Mouse (Mus musculus) ES-Bruce4 (cell line): ENCODE results near the gene Fuz. TPM values are rescaled to one million over a fixed set of nuclear protein-coding genes. Genes with fewer than 3 reads are reported as not detected.

Experiments used
- H3K27ac ChIP-seq: 2 replicates; pipeline ENCODE4 v1.5.1; 2012; ENCODE audit warnings: low read length, inconsistent platforms; ENCODE audit not compliant: insufficient read depth
- H3K27me3 ChIP-seq: 2 replicates; pipeline ENCODE4 v1.6.1; 2012; ENCODE audit warnings: mild to moderate bottlenecking, low read length, inconsistent platforms; ENCODE audit not compliant: control insufficient read depth, poor library complexity, insufficient read depth, severe bottlenecking
- H3K36me3 ChIP-seq: 2 replicates; pipeline ENCODE4 v1.6.1; 2012; ENCODE audit warnings: inconsistent platforms, mild to moderate bottlenecking, low read length, moderate library complexity; ENCODE audit not compliant: control insufficient read depth, poor library complexity, insufficient read depth, severe bottlenecking
- H3K4me1 ChIP-seq: one replicate; pipeline ENCODE4 v1.8.1; 2011; ENCODE audit warnings: low read length; ENCODE audit not compliant: control insufficient read depth, insufficient read depth
- H3K4me3 ChIP-seq: 2 replicates; pipeline ENCODE4 v1.5.1; 2011; ENCODE audit warnings: low read depth, mild to moderate bottlenecking, low read length
- H3K9ac ChIP-seq: 2 replicates; pipeline ENCODE4 v1.6.1; 2012; ENCODE audit warnings: low read depth, mild to moderate bottlenecking, inconsistent platforms; ENCODE audit not compliant: poor library complexity, severe bottlenecking
- H3K9me3 ChIP-seq: replicated peaks from 2 replicates; pipeline ENCODE4 v1.6.1; 2012; ENCODE audit warnings: mild to moderate bottlenecking, low read length, inconsistent platforms; ENCODE audit not compliant: control insufficient read depth, poor library complexity, insufficient read depth, severe bottlenecking
- CTCF ChIP-seq: IDR thresholded peaks from one replicate; pipeline ENCODE4 v1.8.1; 2011; ENCODE audit warnings: low read depth, low read length
- EP300 ChIP-seq: IDR thresholded peaks from 2 replicates; pipeline ENCODE4 v1.6.1; 2011; ENCODE audit warnings: low read depth, low read length; ENCODE audit not compliant: insufficient read depth
- POLR2A ChIP-seq: IDR thresholded peaks from one replicate; pipeline ENCODE4 v1.8.1; 2011; ENCODE audit warnings: low read length; ENCODE audit not compliant: insufficient read depth
- polyA plus RNA-seq: library from polyadenylated mRNA; stranded (reverse); fragments of >200 nt; gene quantifications from 2 replicates; pipeline ENCODE4 v1.2.4, GENCODE M21; 2011; ENCODE audit warnings: low read depth; ENCODE audit not compliant: missing spikeins, insufficient read depth, insufficient read length

The Fuz gene
- polyA plus RNA-seq, 1 experiment: 15.5 TPM

DNA sequence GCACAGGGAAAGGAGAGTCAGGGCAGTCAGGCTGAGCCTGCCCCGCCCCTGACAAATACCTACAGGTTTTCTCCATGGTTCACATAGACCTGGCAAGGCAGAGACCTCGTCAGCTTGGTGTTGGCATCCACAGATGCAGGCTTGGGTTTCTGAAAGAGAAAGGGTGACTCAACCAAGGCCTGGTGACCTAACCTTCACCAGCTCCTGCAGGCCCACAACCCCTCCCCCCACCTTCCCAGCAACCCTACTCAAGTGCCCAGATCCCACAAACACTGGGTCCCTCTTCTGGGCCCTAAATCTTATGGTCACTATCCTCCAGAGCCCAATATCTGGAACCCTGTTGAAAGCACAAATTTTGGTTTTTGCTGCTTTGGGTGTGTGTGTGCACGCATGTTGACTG lies 12.8 kb upstream of the Fuz start:
- H3K36me3 ChIP-seq: peaks cover 24% of the 10 kb centered on the region
- no peak overlapping the region for H3K27ac ChIP-seq
- H3K4me1 ChIP-seq: no peaks in the 10 kb centered on the region
- no peak overlapping the region for H3K4me3 ChIP-seq
- TF ChIP-seq EP300: no peak
- no peak for TF ChIP-seq CTCF
- no peak for TF ChIP-seq POLR2A
- H3K9me3 ChIP-seq: no peaks in the 10 kb centered on the region
- no peaks in the 10 kb centered on the region for H3K27me3 ChIP-seq
- no peak overlapping the region for H3K9ac ChIP-seq

DNA sequence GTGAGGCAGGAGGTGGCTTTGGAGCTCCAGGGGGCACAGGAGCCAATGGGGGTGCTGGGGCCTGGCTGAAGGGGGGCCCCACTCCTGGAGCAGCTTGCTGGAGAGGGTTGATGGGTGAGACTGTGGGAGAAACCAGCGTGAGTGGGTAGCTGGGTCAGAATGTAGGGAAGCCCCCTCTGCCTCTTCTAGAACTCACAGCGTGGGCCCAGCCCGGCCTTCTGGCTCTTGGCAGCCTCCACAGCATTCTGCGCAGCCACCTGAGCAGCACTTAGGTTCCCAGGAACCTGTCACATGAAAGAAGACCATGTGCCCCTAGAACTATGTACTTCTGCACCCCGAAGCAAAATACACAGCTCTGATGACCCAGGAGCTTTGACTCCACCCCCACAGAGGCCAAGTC lies 11.2 kb upstream of the Fuz start:
- Histone ChIP-seq H3K27ac (no peak overlapping the region), H3K4me3 (no peak overlapping the region), H3K4me1 (no peaks in the 10 kb centered on the region), H3K9ac (no peak overlapping the region), H3K36me3 (peaks cover 32% of the 10 kb centered on the region), H3K27me3 (no peaks in the 10 kb centered on the region), H3K9me3 (no peaks in the 10 kb centered on the region)
- TF ChIP-seq CTCF: no peak

DNA sequence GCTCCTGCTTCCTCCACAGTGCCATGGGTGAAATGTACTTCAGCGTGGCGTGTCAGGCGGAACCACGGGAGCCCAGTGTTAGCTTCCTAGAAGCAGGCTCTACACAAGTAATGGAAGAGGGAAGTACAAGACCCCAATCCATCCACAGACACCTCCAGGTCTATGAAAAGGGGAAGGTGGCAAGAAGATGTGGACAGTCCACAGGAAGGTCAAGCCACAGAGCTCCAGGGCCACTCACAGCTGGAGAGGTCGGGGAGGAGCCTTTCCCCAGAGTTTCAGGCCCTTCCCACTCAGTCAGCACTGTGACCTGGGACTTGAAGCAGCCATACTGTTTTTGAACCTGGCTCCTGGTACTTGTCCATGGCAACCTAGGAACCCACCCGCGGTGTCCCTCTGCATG lies 8.9 kb upstream of the Fuz start:
- Histone ChIP-seq H3K4me1 (peaks cover 3% of the 10 kb centered on the region), H3K9ac (no peak overlapping the region), H3K27me3 (no peaks in the 10 kb centered on the region), H3K36me3 (peaks cover 24% of the 10 kb centered on the region), H3K4me3 (no peak overlapping the region), H3K27ac (no peak overlapping the region), H3K9me3 (no peaks in the 10 kb centered on the region)
- TF ChIP-seq CTCF (no peak), EP300 (no peak), POLR2A (no peak)

DNA sequence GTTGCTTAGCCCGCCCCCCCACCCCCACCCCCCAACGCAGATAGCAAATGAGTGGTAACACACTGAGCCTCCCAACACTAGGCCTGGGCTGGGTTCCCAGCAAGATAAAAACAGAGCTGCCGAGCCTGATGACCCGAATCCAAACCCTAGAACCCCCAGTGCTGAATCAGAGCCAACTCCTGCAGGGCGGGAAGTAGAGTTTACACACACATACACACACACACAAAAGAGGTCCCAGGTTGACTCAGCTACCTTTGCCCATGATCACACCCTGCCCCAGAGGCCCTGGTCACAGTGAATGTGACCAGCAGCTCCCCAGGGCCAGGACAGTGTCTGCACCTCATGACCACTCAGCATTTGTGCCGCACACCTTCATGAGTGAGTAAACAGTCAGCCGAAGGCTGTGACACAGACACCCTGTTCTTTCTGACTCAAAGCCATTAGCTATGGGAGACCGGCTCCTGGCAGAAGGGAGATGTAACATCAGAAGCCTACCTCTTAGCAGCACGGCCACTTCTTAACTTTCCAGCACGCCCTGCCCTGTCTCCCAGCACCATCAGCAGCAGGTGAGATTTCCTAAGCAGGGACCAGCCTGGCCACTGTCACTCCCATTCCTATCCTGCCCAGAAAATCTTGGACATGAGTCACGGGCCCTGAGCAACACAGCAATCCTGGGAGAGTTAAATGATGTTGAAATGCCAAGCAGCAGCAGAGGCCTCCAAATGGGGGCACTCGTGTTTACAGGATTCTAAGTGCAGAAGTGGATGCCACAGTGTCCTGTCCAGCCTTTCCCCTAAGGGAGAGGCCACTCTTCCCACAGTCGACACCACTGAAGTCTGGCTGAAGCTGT lies 7.4 kb upstream of the Fuz start:
- Histone ChIP-seq H3K4me3 (no peak overlapping the region), H3K36me3 (peaks cover 15% of the 10 kb centered on the region), H3K4me1 (peaks cover 3% of the 10 kb centered on the region)

DNA sequence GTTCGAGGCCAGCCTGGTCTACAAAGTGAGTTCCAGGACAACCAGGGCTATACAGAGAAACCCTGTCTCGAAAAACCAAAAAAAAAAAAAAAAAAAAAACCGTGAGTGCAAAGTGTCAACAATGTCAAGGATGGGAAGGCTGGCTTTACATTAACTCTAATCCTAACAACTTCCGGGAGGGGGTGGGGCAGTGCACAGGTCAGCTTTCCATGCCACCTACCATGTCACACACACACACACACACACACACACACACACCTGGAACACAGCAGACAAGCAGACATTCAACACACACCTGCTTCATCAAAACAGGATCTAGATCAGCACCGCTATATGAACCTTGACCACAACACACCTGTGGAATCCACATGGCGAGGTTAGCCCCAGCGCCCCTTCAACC lies 5.7 kb upstream of the Fuz start:
- Histone ChIP-seq H3K9ac (no peak overlapping the region), H3K27ac (no peak overlapping the region), H3K9me3 (no peaks in the 10 kb centered on the region), H3K4me3 (no peak overlapping the region), H3K4me1 (peaks cover 3% of the 10 kb centered on the region), H3K27me3 (no peaks in the 10 kb centered on the region), H3K36me3 (peaks cover 10% of the 10 kb centered on the region)
- TF ChIP-seq EP300 (no peak), POLR2A (no peak), CTCF (no peak)

More for the DNA sequence above, 7.4 kb upstream of the Fuz start:
- TF ChIP-seq CTCF (no peak), EP300 (no peak), POLR2A (no peak)
- no peak overlapping the region for H3K9ac ChIP-seq
- no peaks in the 10 kb centered on the region for H3K27me3 ChIP-seq
- no peaks in the 10 kb centered on the region for H3K9me3 ChIP-seq
- H3K27ac ChIP-seq: no peak overlapping the region

DNA sequence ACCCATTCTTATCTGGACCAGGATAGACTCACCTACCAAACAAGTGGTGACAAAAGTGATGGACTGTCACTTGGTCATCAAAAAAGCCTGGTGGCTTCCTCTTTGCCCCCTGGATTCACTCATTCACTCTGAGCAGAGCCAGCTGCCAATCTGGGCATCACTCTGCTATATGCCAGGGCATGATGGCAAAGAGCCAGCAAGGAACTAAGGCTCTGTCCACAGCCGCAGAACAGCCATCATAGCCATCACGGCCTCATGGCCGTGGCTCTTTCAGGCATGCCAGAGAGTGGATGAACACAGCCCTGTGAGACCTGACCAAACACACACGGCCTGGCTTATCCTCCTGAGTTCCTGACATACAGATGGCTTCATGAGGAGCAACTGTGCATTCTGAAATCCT lies 5.1 kb upstream of the Fuz start:
- TF ChIP-seq CTCF (no peak), EP300 (no peak), POLR2A (no peak)
- H3K36me3 ChIP-seq: peaks cover 10% of the 10 kb centered on the region
- no peak overlapping the region for H3K27ac ChIP-seq
- H3K9me3 ChIP-seq: no peaks in the 10 kb centered on the region
- no peaks in the 10 kb centered on the region for H3K27me3 ChIP-seq
- H3K9ac ChIP-seq: no peak overlapping the region
- H3K4me3 ChIP-seq: no peak overlapping the region
- peaks cover 3% of the 10 kb centered on the region for H3K4me1 ChIP-seq
